Mouse (Mus musculus) intestine, embryonic 14.5 days (tissue): ENCODE measurements around the gene Fam214a. TPM values are rescaled to one million over a fixed set of nuclear protein-coding genes. Genes with fewer than 3 reads are reported as not detected.

Source experiments
- ATAC-seq: fragments of 200-750 bp; cut with Nextera tagmentation; replicated peaks from 2 replicates; pipeline ENCODE4 v1.8.0; 2017; ENCODE audit warnings: low read depth, moderate number of reproducible peaks, moderate TSS enrichment, moderate library complexity; ENCODE audit not compliant: low FRiP score, low TSS enrichment
- DNase-seq: peaks from one replicate; pipeline ENCODE4 v3.0.0-alpha.2; 2018; ENCODE audit warnings: low spot score
- H3K27ac ChIP-seq: fragments of 300-500 bp; sonication (generic); 2 replicates; pipeline ENCODE4 v1.5.1; 2014; ENCODE audit warnings: low read depth, mild to moderate bottlenecking, control low read depth
- H3K27me3 ChIP-seq: fragments of 300-500 bp; sonication (generic); replicated peaks from 2 replicates; pipeline ENCODE4 v1.6.1; 2014; ENCODE audit warnings: low read length, control low read depth; ENCODE audit not compliant: control insufficient read depth, insufficient read depth
- H3K36me3 ChIP-seq: fragments of 300-500 bp; sonication (generic); 2 replicates; pipeline ENCODE4 v1.6.1; 2014; ENCODE audit warnings: low read length, control low read depth; ENCODE audit not compliant: control insufficient read depth, insufficient read depth
- H3K4me1 ChIP-seq: fragments of 300-500 bp; sonication (generic); replicated peaks from 2 replicates; pipeline ENCODE4 v1.6.1; 2014; ENCODE audit warnings: low read length, control low read depth, mixed read lengths; ENCODE audit not compliant: control insufficient read depth, insufficient read depth
- H3K4me2 ChIP-seq: fragments of 300-500 bp; sonication (generic); 2 replicates; pipeline ENCODE4 v1.6.1; 2014; ENCODE audit warnings: low read length
- H3K4me3 ChIP-seq: fragments of 300-500 bp; sonication (generic); 2 replicates; pipeline ENCODE4 v1.5.1; 2014; ENCODE audit warnings: low read depth, low read length, control low read depth, mixed read lengths
- H3K9ac ChIP-seq: fragments of 300-500 bp; sonication (generic); 2 replicates; pipeline ENCODE4 v1.6.1; 2014; ENCODE audit warnings: mild to moderate bottlenecking, low read length
- H3K9me3 ChIP-seq: fragments of 300-500 bp; sonication (generic); 2 replicates; pipeline ENCODE4 v1.6.1; 2016; ENCODE audit warnings: low read length, control low read depth; ENCODE audit not compliant: control insufficient read depth
- WGBS: fragments of 180-500 bp; shearing (Covaris S2); extraction: QIAGEN DNeasy Blood & Tissue Kit; methylation state at CpG from one replicate; pipeline ENCODE4 v1.1.7; 2014; 5-methylcytosine and 5-hydroxymethylcytosine counted together
- polyA plus RNA-seq: library from polyadenylated mRNA; unstranded; fragments of >200 nt; fragmentation: Nextera tagmentation; extraction: Ambion mirVana; gene quantifications from 2 replicates; pipeline ENCODE4 v1.2.1, GENCODE M21; 2014

The Fam214a gene
- polyA plus RNA-seq, 1 experiment from 2014 or later, result 8.9 TPM

- no peak for ATAC-seq
- H3K9ac ChIP-seq, result no peak overlapping the region
- DNase-seq, result no peak
- 83% methylated on average over 10 of the region's 10 CpGs for WGBS
- H3K4me1 ChIP-seq, result no peaks in the 10 kb centered on the region; the same call in 1 of the 2 replicates
- H3K36me3 ChIP-seq, result no peaks in the 10 kb centered on the region
- no peak overlapping the region for H3K27ac ChIP-seq
- H3K4me3 ChIP-seq, result no peak overlapping the region
- H3K27me3 ChIP-seq, result no peaks in the 10 kb centered on the region
- no peaks in the 10 kb centered on the region for H3K9me3 ChIP-seq
- no peak overlapping the region for H3K4me2 ChIP-seq
Observed at GRCm38 (mm10) chr9:74994611-74995257, 42.0 kb downstream of the Fam214a start.

GRCm38 (mm10) chr9:74996349-74996748, 43.7 kb downstream of the Fam214a start:
- Histone ChIP-seq H3K27ac (no peak overlapping the region), H3K4me1 (peaks cover 5% of the 10 kb centered on the region; the same call in 1 of the 2 replicates), H3K27me3 (no peaks in the 10 kb centered on the region), H3K36me3 (no peaks in the 10 kb centered on the region), H3K9me3 (no peaks in the 10 kb centered on the region), H3K9ac (no peak overlapping the region), H3K4me3 (no peak overlapping the region), H3K4me2 (no peak overlapping the region)
- ATAC-seq (no peak), DNase-seq (no peak)
- 65% methylated on average over 2 of the region's 2 CpGs for WGBS

GRCm38 (mm10) chr9:74997976-74998375, 45.3 kb downstream of the Fam214a start:
- Histone ChIP-seq H3K27ac (no peak overlapping the region), H3K4me3 (no peak overlapping the region), H3K4me2 (no peak overlapping the region), H3K36me3 (no peaks in the 10 kb centered on the region), H3K9me3 (no peaks in the 10 kb centered on the region), H3K9ac (no peak overlapping the region), H3K4me1 (peaks cover 10% of the 10 kb centered on the region; the same call in 1 of the 2 replicates), H3K27me3 (no peaks in the 10 kb centered on the region)
- DNase-seq (no peak), ATAC-seq (no peak)

GRCm38 (mm10) chr9:75001006-75001405, 48.3 kb downstream of the Fam214a start:
- H3K9me3 ChIP-seq, result no peaks in the 10 kb centered on the region
- H3K36me3 ChIP-seq, result no peaks in the 10 kb centered on the region
- no peak overlapping the region for H3K4me3 ChIP-seq
- ATAC-seq, result no peak
- 75% methylated on average over 6 of the region's 6 CpGs for WGBS
- H3K4me1 ChIP-seq, result peaks cover 10% of the 10 kb centered on the region; the same call in 1 of the 2 replicates
- H3K9ac ChIP-seq, result no peak overlapping the region
- H3K27ac ChIP-seq, result peak overlapping the region; percentile 44; the same call in 1 of the 2 replicates
- no peak for DNase-seq
- H3K4me2 ChIP-seq, result no peak overlapping the region
- no peaks in the 10 kb centered on the region for H3K27me3 ChIP-seq

GRCm38 (mm10) chr9:75001611-75002204, 49.0 kb downstream of the Fam214a start:
- no peak overlapping the region for H3K4me3 ChIP-seq
- H3K27me3 ChIP-seq, result no peaks in the 10 kb centered on the region
- peaks cover 10% of the 10 kb centered on the region; the same call in 1 of the 2 replicates for H3K4me1 ChIP-seq
- H3K4me2 ChIP-seq, result no peak overlapping the region
- H3K36me3 ChIP-seq, result no peaks in the 10 kb centered on the region
- DNase-seq (no peak), ATAC-seq (no peak)
- H3K9ac ChIP-seq, result no peak overlapping the region
- 35% methylated on average over 5 of the region's 5 CpGs for WGBS
- H3K9me3 ChIP-seq, result no peaks in the 10 kb centered on the region
- H3K27ac ChIP-seq, result peak overlapping the region; percentile 44; the same call in 1 of the 2 replicates

GRCm38 (mm10) chr9:75002262-75002661, 49.6 kb downstream of the Fam214a start:
- ATAC-seq (no peak), DNase-seq (no peak)
- no peak overlapping the region for H3K4me3 ChIP-seq
- H3K36me3 ChIP-seq, result no peaks in the 10 kb centered on the region
- peaks cover 10% of the 10 kb centered on the region; the same call in 1 of the 2 replicates for H3K4me1 ChIP-seq
- H3K9ac ChIP-seq, result no peak overlapping the region
- H3K27ac ChIP-seq, result 0 out of 2 replicates have a peak overlapping the region, but pooled peaks have one; percentile 22
- no peaks in the 10 kb centered on the region for H3K9me3 ChIP-seq
- H3K4me2 ChIP-seq, result no peak overlapping the region
- 53% methylated on average over 3 of the region's 3 CpGs for WGBS
- no peaks in the 10 kb centered on the region for H3K27me3 ChIP-seq

- H3K4me3 ChIP-seq, result no peak overlapping the region
- peaks cover 10% of the 10 kb centered on the region; the same call in 1 of the 2 replicates for H3K4me1 ChIP-seq
- H3K27me3 ChIP-seq, result no peaks in the 10 kb centered on the region
- H3K36me3 ChIP-seq, result peaks cover 5% of the 10 kb centered on the region
- no peaks in the 10 kb centered on the region for H3K9me3 ChIP-seq
- no peak overlapping the region for H3K27ac ChIP-seq
- ATAC-seq (no peak), DNase-seq (no peak)
- H3K4me2 ChIP-seq, result no peak overlapping the region
- no peak overlapping the region for H3K9ac ChIP-seq
- 88% methylated on average over 10 of the region's 10 CpGs for WGBS
Observed at GRCm38 (mm10) chr9:75004203-75004602, 51.5 kb downstream of the Fam214a start.

- DNase-seq, result no peak
- H3K27me3 ChIP-seq, result no peaks in the 10 kb centered on the region
- WGBS, result 91% methylated on average over 2 of the region's 2 CpGs
Observed at GRCm38 (mm10) chr9:75016591-75016990, 63.9 kb downstream of the Fam214a start.

More at GRCm38 (mm10) chr9:75016591-75016990, 63.9 kb downstream of the Fam214a start:
- H3K36me3 ChIP-seq, result peaks cover 13% of the 10 kb centered on the region; the same call in 1 of the 2 replicates
- no peak overlapping the region for H3K4me2 ChIP-seq
- H3K9ac ChIP-seq, result no peak overlapping the region
- H3K4me3 ChIP-seq, result no peak overlapping the region
- no peak overlapping the region for H3K27ac ChIP-seq
- no peaks in the 10 kb centered on the region for H3K9me3 ChIP-seq
- no peaks in the 10 kb centered on the region for H3K4me1 ChIP-seq
- no peak for ATAC-seq
